Mouse (Mus musculus): ENCODE results near the gene Tbr1.

DNA sequence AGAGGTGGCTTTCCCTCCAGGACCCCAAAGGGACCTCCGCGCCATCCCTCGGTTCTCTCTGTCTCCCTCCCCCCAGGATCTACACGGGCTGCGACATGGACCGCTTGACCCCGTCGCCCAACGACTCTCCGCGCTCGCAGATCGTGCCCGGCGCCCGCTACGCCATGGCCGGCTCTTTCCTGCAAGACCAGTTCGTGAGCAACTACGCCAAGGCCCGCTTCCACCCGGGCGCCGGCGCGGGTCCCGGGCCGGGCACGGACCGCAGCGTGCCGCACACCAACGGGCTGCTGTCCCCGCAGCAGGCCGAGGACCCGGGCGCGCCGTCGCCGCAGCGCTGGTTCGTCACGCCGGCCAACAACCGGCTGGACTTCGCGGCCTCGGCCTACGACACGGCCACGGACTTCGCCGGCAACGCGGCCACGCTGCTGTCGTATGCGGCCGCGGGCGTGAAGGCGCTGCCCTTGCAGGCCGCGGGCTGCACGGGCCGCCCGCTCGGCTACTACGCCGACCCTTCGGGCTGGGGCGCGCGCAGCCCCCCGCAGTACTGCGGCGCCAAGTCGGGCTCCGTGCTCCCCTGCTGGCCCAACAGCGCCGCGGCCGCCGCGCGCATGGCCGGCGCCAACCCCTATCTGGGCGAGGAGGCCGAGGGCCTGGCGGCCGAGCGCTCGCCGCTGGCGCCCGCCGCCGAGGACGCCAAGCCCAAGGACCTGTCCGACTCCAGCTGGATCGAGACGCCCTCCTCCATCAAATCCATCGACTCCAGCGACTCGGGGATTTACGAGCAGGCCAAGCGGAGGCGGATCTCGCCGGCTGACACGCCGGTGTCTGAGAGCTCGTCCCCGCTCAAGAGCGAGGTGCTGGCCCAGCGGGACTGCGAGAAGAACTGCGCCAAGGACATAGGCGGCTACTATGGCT is 9.0 kb downstream of the Tbr1 start:
- TF ChIP-seq CTCF (IDR thresholded peaks at IDR 0.05; ENCODE audit: low read depth, low read length) = no peak
- TF ChIP-seq POLR2A (IDR thresholded peaks at IDR 0.05; ENCODE audit: insufficient read depth, low read length) = no peak
